Mouse (Mus musculus) lung, embryonic 16.5 days (tissue): ENCODE data around the gene Tmem232. TPM values are rescaled to one million over a fixed set of nuclear protein-coding genes. Genes with fewer than 3 reads are reported as not detected.
"Not testable (repeated sequence)": the region's sequence is repeated elsewhere in the genome, so short reads cannot be mapped to it uniquely, and the experiment has no call there.

ENCODE experiments used
- ATAC-seq: fragments of 200-750 bp; cut with Nextera tagmentation; 2 replicates; pipeline ENCODE4 v1.8.0; 2017; ENCODE audit warnings: low read depth, mild to moderate bottlenecking, moderate library complexity
- H3K27ac ChIP-seq: fragments of 300-500 bp; sonication (generic); 2 replicates; pipeline ENCODE4 v1.5.1; 2014; ENCODE audit warnings: mild to moderate bottlenecking, control low read depth, low read length
- H3K27me3 ChIP-seq: fragments of 300-500 bp; sonication (generic); 2 replicates; pipeline ENCODE4 v1.6.1; 2014; ENCODE audit warnings: low read depth, low read length, mixed read lengths; ENCODE audit not compliant: control insufficient read depth, insufficient read depth
- H3K36me3 ChIP-seq: fragments of 300-500 bp; sonication (generic); 2 replicates; pipeline ENCODE4 v1.6.1; 2014; ENCODE audit warnings: low read length; ENCODE audit not compliant: control insufficient read depth, insufficient read depth
- H3K4me1 ChIP-seq: fragments of 300-500 bp; sonication (generic); replicated peaks from 2 replicates; pipeline ENCODE4 v1.6.1; 2014; ENCODE audit warnings: low read length, mixed read lengths; ENCODE audit not compliant: control insufficient read depth, insufficient read depth
- H3K4me2 ChIP-seq: fragments of 300-500 bp; sonication (generic); 2 replicates; pipeline ENCODE4 v1.6.1; 2014; ENCODE audit warnings: low read depth, low read length, control low read depth
- H3K4me3 ChIP-seq: fragments of 300-500 bp; sonication (generic); 2 replicates; pipeline ENCODE4 v1.5.1; 2014; ENCODE audit warnings: mild to moderate bottlenecking, low read length, control low read depth
- H3K9ac ChIP-seq: fragments of 300-500 bp; sonication (generic); 2 replicates; pipeline ENCODE4 v1.6.1; 2014; ENCODE audit warnings: low read length, control low read depth
- H3K9me3 ChIP-seq: fragments of 300-500 bp; sonication (generic); 2 replicates; pipeline ENCODE4 v1.6.1; 2016; ENCODE audit warnings: low read length; ENCODE audit not compliant: control insufficient read depth
- WGBS: fragments of 180-500 bp; shearing (Covaris S2); extraction: QIAGEN DNeasy Blood & Tissue Kit; methylation state at CpG from one replicate; pipeline ENCODE4 v1.1.7; 2014; 5-methylcytosine and 5-hydroxymethylcytosine counted together
- polyA plus RNA-seq: library from polyadenylated mRNA; unstranded; fragments of >200 nt; fragmentation: Nextera tagmentation; extraction: Ambion mirVana; gene quantifications from 2 replicates; pipeline ENCODE4 v1.2.1, GENCODE M21; 2015

Gene Tmem232
- polyA plus RNA-seq, 1 experiment from 2014 or later = 1.1 TPM

- not testable (repeated sequence) for H3K9ac ChIP-seq, H3K9me3 ChIP-seq, H3K36me3 ChIP-seq, H3K27ac ChIP-seq, ATAC-seq, H3K4me3 ChIP-seq, H3K4me2 ChIP-seq, H3K4me1 ChIP-seq, H3K27me3 ChIP-seq
- 89% methylated on average over 12 of the region's 12 CpGs for WGBS
Observed at GRCm38 (mm10) chr17:65437906-65438305, 102.7 kb downstream of the Tmem232 start.

GRCm38 (mm10) chr17:65419124-65419523 is 121.5 kb downstream of the Tmem232 start:
- H3K4me3 ChIP-seq = no peak overlapping the region
- H3K9me3 ChIP-seq = no peaks in the 10 kb centered on the region
- no peak for ATAC-seq
- no peak overlapping the region for H3K4me2 ChIP-seq
- no peaks in the 10 kb centered on the region for H3K4me1 ChIP-seq
- H3K9ac ChIP-seq = no peak overlapping the region
- no peaks in the 10 kb centered on the region for H3K36me3 ChIP-seq
- H3K27me3 ChIP-seq = no peaks in the 10 kb centered on the region
- no peak overlapping the region for H3K27ac ChIP-seq

- no peak overlapping the region for H3K27ac ChIP-seq
- H3K4me2 ChIP-seq = no peak overlapping the region
- H3K9me3 ChIP-seq = no peaks in the 10 kb centered on the region
- H3K36me3 ChIP-seq = no peaks in the 10 kb centered on the region
- no peak overlapping the region for H3K4me3 ChIP-seq
- no peak overlapping the region for H3K9ac ChIP-seq
- 47% methylated on average over 9 of the region's 9 CpGs for WGBS
- ATAC-seq = no peak
- no peaks in the 10 kb centered on the region for H3K4me1 ChIP-seq
- no peaks in the 10 kb centered on the region for H3K27me3 ChIP-seq
Observed at GRCm38 (mm10) chr17:65405309-65405708, 135.3 kb downstream of the Tmem232 start.

DNA sequence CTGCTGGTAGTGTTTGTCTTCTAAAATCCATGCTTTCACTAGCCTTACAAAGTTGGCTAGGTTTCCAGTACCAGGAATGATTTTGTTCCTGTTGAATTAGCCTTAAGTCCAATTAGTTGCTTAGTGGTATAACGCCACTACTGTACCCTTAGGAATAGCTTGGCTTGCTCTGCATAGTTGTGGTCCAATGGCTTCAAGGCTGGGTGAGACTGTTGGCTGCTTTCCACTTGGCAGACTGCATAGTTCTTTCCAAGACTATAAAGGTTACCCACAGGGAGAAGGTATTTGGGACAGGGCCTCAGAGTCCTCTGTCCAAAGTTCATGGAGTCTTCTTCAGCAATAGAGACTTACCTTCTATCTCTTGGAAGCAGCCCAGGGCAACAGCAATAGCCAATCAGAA is 139.7 kb downstream of the Tmem232 start:
- WGBS = 87% methylated on average over 1 of the region's 1 CpGs
- ATAC-seq = no peak

GRCm38 (mm10) chr17:65384411-65384962 is 156.1 kb downstream of the Tmem232 start:
- no peaks in the 10 kb centered on the region for H3K36me3 ChIP-seq
- no peak overlapping the region for H3K27ac ChIP-seq
- H3K4me2 ChIP-seq = no peak overlapping the region
- no peak for ATAC-seq
- no peak overlapping the region for H3K4me3 ChIP-seq
- no peak overlapping the region for H3K9ac ChIP-seq
- H3K9me3 ChIP-seq = no peaks in the 10 kb centered on the region
- WGBS = 71% methylated on average over 9 of the region's 9 CpGs
- no peaks in the 10 kb centered on the region for H3K27me3 ChIP-seq
- H3K4me1 ChIP-seq = no peaks in the 10 kb centered on the region

More for the DNA sequence above, 139.7 kb downstream of the Tmem232 start:
- Histone ChIP-seq H3K27ac (no peak overlapping the region), H3K9ac (no peak overlapping the region), H3K27me3 (no peaks in the 10 kb centered on the region), H3K9me3 (no peaks in the 10 kb centered on the region), H3K4me2 (no peak overlapping the region), H3K4me3 (no peak overlapping the region), H3K4me1 (no peaks in the 10 kb centered on the region), H3K36me3 (no peaks in the 10 kb centered on the region)

DNA sequence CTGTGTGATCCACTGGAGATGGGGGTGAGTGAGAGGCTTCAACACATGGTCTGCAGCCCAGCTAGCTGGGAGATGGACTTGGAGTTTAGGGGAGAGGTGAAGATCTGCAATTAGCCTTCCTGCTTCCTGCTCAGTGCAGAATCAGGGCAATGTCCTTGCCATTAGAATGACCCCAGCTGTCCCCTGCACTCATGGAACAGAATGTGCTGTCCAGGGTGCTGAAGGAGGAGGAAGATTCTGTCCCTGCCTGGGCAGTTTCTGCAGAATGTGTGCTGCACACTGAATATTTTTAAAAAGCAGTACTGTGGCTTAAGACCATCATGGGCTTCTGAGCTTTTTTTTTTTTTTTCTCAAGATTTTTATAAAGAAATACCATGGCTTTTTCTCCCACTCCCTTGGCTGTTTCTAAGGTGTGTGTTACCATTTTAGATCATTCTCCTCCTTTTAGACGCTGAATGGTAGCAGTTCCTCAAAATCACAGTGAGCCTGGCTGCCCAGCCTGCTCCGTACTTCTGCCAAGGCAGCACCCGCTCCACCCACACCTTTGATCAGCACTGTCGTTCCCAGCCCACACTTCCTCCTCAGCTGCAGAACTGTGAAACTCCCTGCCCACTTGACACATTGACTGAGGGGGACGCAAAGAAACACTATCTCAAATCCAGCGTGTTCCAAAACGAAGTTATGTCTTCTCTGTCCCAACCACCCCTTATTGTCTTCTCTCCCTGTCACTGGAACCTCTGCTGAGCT is 170.4 kb downstream of the Tmem232 start:
- WGBS = 27% methylated on average over 7 of the region's 7 CpGs
- Histone ChIP-seq H3K4me2 (no peak overlapping the region), H3K36me3 (no peaks in the 10 kb centered on the region), H3K9ac (no peak overlapping the region), H3K27me3 (no peaks in the 10 kb centered on the region), H3K27ac (no peak overlapping the region), H3K4me1 (no peaks in the 10 kb centered on the region), H3K9me3 (no peaks in the 10 kb centered on the region), H3K4me3 (no peak overlapping the region)
- no peak for ATAC-seq

DNA sequence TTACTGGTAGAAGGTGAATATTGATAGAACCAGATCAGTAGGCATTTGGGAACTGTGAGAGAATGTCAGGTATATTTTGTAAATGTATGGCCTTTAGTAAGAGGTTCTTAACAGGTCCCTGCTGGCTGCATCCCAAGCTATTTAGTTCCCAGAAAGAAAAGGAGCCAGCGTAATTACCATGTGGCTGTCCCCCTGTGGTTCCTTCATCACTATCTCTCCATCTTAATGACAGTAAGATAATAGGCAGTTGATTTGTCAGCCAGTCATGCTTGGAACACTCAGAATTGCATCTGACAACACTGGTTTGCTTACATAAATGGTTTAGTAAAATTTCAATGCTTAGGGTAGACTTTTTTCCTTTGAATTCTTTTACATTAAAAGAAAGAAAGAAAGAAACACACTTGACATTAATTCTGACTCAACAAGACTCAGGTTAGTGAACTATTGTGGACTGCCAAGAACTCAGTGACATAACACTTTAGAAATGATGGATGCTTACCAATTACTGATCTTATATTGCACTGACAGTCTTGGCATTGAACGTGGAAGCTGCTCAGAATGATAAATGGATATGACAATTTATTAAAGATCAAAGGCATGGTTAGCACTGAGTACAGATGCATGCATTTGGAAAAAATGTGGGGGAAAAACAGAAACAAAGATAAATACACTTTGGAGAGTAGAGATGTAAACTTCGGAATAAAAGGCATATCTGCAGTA is 174.9 kb downstream of the Tmem232 start:
- Histone ChIP-seq H3K27me3 (no peaks in the 10 kb centered on the region), H3K4me3 (no peak overlapping the region), H3K4me1 (no peaks in the 10 kb centered on the region), H3K9ac (no peak overlapping the region), H3K4me2 (no peak overlapping the region), H3K9me3 (no peaks in the 10 kb centered on the region; the same call in 1 of the 2 replicates), H3K27ac (no peak overlapping the region), H3K36me3 (no peaks in the 10 kb centered on the region)
- no peak for ATAC-seq
- WGBS = 47% methylated on average over 3 of the region's 3 CpGs

- WGBS = 82% methylated on average over 8 of the region's 8 CpGs
- no peaks in the 10 kb centered on the region for H3K4me1 ChIP-seq
- H3K4me3 ChIP-seq = no peak overlapping the region
- no peaks in the 10 kb centered on the region for H3K36me3 ChIP-seq
- no peak overlapping the region for H3K27ac ChIP-seq
- no peaks in the 10 kb centered on the region for H3K27me3 ChIP-seq
- H3K4me2 ChIP-seq = no peak overlapping the region
- no peaks in the 10 kb centered on the region for H3K9me3 ChIP-seq
- H3K9ac ChIP-seq = no peak overlapping the region
- ATAC-seq = no peak
Observed at GRCm38 (mm10) chr17:65351836-65352235, 188.7 kb downstream of the Tmem232 start.

DNA sequence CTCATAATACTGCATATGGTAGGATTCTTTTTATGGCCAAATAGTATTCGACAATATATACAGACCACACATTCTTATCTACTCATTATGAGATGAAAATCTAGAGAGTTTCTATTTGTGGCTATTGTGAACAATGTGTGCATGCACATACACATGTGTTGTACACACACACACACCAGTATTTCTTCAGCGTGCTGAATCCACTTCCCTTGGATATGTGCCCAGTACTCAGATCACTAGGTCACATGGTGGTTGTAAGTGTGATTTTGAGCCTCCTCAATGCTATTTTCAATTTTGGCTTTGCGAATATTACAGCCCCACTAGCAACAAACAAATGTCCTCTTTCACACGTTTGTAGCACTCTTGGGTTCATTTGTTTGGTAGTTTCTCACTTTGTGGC is 200.6 kb downstream of the Tmem232 start:
- peak; percentile 59; the same call in 1 of the 2 replicates for ATAC-seq
- no peaks in the 10 kb centered on the region for H3K9me3 ChIP-seq
- no peak overlapping the region for H3K4me2 ChIP-seq
- no peaks in the 10 kb centered on the region for H3K36me3 ChIP-seq
- no peak overlapping the region for H3K4me3 ChIP-seq
- 49% methylated on average over 4 of the region's 4 CpGs for WGBS
- no peak overlapping the region for H3K9ac ChIP-seq
- no peaks in the 10 kb centered on the region for H3K27me3 ChIP-seq
- no peaks in the 10 kb centered on the region for H3K4me1 ChIP-seq
- peak overlapping the region; percentile 66 for H3K27ac ChIP-seq
